Mouse (Mus musculus) adrenal gland, adult 18-20 months (tissue): Measurements from ENCODE around the gene Smim11. TPM values are rescaled to one million over a fixed set of nuclear protein-coding genes. Genes with fewer than 3 reads are reported as not detected.

Experiments used
- DNase-seq, 2 experiments: peaks; one replicate each; pipeline ENCODE4 v3.0.0; 2021 to 2022; ENCODE audit warnings: low spot score in 2 of 2
- total RNA-seq, 2 experiments: library from RNA; stranded (reverse); gene quantifications; 1 replicate in 1 of 2; 2 replicates in 1 of 2; pipeline ENCODE4 v1.2.3; 2021

Smim11 gene
- total RNA-seq, 2 experiments from 2014 or later, result 61.5 TPM

DNA sequence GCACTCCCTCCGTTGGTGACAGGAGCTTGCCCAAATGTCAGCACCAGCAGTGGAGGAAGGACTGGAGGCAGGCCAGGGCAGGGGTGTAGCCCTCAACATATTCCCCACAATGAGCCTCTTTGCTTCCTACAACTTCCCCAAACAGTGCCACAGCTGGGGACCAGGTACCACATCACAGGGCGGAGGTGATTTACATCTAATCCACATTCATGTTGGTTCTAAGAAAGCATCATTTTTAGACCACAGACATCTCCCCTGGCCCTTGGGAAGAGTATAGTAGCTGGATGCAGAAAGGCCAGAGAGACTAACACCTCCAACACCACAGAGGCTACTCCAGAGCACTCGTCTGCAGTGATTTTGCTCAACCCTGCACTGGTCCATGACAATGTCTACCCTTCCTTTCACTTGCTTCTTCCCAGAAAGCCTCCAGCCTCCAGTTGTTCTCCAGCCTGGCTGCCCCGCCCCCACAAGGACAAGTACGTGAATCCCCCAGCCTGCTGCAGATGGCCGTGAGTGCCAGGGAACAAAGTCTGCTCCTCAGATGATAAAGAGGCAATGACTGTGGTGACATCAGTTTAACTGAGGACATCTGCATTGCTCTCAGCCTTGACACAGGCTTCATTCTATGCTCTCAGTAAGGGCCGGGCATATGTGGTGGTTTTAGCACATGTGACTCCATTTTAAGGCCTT, 15.1 kb downstream of the Smim11 start:
- DNase-seq, result no peak

DNA sequence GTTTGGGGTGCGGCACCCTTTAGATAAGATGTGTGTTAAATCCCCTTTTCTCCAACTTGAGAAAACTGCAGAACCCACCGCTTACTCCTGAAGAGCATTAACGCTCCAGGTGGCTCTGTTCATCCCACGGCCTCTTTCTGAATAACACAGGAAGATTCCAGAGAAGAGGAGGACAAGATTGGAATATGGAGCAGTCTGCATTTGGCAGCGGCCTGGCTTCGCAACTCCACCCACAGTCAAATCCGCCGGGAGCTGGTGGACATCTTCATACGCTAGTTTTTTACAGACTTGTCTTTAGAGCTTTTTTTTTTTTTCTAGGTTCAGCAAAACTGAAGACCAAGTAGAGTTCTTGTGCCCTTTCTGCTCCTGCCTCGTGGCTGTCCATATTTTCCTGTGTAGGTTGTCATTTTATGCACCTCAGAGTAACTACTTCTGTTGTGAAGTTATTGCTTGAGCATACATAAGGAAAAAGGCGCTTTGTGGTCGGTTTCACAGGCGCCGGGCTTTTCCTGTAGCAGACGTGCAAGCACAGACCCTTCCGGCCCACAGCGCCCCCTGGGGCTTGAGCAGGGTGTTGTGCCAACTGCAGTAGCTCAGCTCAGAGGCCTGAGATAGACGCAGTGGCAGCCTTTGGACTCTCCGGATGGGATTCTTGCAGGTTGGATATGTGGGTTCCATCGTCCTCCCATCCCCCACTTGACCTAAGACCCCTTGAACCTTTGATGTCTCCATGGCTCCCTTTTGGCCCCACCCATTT, 18.4 kb downstream of the Smim11 start:
- peak in 1 of 2 experiments; percentile 57 for DNase-seq

DNA sequence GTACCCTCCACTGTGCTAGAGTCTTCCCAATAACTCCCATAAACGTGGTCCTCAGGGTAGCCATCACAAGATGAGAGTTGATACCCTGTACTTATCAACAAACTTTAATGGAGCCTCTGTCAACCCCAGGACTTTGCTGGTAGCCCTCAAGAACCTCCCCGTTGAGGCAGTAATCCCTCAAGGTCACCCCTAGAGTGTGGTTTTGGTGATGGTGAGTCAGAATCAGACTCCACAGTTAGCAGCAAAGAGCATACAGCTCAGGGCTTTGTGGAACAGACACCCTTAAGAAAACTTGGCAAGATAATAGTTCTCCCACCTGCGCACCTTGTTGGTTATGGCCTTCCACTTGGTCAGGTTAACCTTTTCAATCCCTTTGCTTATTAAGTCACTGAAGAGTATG, 19.3 kb downstream of the Smim11 start:
- no peak for DNase-seq

DNA sequence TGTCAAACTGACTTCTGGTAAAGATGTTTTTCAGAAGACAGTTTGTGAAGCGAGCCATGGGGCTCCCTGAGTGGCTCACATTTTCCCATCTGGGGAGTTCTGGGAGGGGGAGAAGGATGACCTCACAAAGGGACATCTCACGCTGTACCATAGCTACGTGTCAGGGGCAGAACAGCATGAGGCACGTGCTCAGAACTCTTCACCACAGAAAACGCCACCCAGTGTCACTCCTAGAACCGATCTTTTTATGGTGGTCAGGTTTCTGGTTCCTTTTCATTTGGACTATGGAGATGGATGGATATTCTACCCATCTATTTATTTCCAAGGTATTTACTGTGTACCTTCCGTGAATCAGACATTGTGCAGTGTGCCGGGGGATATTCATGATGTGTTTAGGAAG, 20.3 kb downstream of the Smim11 start, which contains the start of gene Fam243:
Gene Fam243, minus strand, starts transcription at position 101 of the 400 bp plus-strand sequence.
- DNase-seq, result no peak

DNA sequence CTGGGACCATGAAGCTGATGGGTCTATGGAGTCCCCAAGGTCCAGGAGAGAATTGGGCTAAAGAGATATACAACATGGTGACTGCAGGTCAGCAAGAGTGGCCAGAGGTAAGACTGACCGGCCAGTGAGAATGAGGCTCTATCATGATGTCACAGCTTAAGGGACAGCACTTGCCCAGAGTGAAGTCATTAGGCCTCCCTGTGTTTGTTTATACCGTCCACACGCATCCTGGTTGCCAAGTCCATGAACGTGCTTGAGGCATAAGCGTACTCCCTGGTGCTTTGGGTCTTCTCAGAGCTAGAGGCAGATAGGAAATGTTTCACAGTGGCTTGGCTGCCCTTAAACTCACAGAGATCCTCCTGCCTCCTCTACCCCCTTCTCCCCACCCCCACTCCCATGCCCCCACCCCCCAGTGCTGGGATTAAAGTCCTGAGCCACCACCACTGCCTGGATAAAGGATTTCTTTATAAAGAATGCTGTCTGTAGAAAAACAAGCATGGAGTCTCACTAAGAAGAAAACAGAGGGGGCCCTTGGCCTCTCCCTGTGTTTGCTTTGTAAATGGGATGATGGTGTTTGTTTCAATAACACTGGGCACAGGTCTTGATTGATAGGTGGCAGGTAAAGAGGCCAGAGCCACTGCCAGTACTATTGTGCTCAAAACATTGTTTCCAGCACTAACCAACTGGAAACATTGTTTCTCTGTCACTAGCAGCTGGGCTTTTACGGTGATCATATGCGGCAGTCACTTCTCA, 23.4 kb downstream of the Smim11 start:
- DNase-seq, result no peak

DNA sequence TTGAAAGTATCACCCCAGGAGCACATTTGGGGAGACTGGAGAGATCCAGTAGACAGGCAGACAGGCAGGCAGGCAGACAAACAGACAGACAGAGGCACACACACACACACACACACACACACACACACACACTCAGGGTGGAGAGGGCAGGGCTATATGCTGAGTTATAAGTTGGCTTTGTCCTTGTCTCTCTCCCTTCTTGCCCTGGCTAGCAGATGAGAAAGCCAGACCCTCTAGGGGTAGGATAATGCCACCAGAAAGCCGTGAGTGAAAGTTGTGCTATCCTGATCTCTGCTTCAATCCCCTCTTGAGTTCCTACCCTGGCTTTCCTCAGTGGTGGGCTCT, 23.9 kb downstream of the Smim11 start:
- no peak for DNase-seq

DNA sequence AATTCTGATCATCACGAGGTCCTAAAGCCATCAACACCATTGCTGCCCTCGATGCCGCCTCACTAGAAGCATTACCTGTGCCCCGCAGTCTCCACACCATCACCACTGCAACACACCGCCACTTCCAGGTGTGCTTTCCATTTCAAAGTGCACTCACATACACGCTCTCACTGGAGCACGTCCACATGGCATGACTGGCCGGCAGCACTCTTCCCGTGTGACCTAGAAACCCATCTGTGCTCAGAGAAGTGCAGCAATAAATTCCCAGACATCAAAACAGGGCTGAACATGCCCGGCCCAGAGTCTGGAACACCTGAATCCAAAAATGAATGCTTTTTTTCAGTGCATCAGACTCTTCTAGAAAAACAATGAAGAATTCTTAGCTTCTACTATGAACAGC, 26.8 kb downstream of the Smim11 start:
- DNase-seq, result no peak

DNA sequence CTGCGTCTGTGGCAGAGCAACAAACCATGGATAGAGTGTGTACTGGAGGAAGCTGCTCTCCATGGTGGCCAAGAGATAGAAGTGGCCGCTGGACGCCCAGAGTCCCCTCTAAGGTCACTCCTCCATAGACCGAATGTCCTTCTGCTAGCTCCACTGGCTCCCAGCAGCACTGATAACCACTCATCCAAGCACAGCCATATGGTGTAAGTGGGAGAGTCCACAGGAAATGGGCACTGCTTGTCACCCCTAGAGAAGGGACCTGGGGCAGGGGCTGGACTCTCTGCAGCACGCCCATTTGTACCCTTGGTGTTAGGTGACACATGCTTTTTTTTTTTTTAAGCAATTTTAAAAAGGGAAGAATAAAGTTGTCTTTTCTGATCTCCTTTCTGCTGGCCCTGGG, 29.9 kb downstream of the Smim11 start:
- DNase-seq, result no peak

DNA sequence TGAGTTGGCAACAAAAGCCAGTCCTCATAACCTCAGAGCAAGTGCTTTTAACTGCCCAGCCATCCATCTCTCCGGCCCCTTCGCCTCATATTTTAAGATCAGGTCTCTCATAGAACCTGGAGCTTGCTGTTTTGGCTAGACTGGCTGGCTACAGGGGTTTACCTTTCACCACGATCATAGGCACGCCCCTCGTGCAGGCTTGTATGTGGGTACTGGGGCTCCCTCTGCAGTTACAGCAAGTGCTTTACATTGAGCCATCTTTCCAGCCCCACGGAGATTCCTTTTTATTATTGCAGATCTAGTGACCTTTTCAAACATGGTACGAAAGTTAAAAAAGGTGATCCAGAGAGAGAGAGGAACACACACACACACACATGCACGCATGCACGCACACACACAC, 33.5 kb downstream of the Smim11 start:
- DNase-seq, result no peak

DNA sequence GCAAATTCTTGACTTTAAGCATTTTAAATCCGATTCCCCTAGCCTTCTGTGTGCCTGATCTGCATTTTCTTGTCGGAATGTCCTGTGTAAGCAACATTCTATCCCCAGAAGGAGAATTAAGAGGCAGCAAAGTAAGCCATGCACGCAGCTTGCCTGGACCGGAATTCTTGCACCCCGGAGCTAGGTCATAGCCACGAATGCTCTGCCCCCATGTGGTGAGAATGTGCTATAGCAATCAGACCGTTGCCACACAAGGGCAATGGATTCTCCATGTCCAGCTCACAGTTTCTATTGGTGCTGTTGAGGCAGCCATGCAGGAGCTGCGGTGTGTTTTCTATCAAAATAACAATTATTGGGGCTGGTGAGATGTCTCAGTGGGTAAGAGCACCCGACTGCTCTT, 35.2 kb downstream of the Smim11 start:
- peak; percentile 68 to 72 for DNase-seq

DNA sequence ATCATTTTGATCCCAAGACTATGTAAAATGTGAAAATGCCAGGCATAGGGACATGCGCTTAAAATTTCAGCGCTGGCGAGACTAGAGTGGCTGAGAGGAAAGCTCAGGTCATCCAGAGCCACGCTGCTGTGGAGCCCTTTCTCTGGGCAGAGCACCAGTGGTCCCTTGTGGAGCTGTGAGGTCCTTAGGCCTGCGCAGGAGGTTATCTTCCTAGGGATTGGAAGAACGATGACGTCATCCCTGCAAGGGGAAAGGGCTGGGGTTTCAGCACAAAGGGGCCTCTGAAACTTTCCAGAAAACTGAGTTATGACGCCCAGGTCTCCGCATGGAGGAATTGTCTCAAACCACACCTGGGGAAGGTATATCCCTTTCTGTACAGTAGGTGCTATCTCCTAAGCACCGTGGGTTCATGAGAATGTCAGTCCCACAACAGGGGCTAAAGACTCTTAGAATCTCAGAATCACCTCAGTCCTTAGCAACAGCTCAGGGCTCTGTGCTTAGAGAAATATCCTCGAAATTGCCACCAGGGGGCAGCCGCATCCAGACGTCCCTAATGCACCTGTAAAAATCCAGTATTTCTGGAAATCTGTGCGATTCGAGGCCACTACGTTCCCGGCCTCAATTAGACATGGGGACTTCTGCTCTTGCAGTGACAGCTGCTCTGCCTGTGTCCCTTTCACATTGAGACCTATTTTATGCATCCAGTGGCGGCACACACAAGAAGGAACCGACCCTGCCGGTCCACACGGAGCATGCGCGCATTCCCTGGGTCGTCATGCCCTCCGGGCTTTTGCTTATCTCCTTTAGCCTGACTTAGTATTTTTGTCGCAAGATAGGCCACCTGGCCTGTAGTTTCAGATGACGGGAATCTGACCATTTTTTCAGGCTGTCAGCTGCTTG, 39.8 kb downstream of the Smim11 start:
- DNase-seq, result peak; percentile 57 to 69

DNA sequence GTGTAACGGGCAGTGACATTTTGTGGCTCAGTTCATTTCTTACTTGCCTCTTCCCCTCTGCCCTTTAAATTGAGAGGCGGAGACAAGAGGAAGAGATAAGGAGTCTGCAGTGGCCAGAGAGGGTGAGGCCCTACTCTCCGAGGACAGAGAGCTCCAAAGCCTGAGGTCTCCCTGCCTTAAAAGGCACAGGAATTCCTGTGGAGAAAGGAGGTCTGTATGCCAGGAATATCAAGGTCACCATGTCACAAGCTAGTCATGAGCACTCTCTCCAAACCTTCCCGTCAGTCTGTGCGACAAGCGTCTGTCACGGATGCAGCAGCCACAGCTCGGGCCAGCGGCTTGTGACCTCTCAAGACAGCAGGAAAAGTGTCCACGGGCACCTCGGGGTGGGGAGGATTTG, 44.1 kb downstream of the Smim11 start:
- DNase-seq, result peak; percentile 32 to 40

DNA sequence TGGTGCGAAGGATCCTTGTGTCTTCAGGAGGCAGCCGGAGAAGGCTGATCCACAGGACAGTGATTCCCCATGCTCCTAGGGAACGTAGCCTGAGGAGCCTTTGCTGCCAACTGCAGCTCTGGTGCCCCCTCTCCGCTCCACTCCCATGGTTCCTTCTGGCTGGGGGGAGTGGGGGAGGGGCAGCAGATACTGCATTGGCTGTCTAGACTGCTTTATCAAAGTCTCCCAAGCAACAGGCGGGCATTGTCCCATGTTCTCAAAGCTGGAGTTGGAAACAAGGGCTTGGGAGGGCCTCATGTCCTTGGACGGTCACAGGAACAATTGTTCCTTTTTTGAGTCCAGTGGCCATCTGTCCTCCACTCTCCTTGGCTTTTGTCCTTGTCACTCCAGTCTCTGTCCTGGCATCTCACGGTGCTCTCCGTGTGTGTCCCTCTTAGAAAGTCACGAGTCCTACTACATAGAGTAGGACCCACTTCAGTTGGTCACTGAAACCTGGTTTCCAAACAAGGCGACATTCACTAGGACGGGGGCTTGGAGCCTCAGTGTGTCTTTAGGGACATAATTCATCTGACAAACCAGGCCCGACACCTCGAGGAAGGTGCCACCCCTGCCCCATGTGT, 45.3 kb downstream of the Smim11 start:
- peak in 1 of 2 experiments; percentile 11 for DNase-seq

DNA sequence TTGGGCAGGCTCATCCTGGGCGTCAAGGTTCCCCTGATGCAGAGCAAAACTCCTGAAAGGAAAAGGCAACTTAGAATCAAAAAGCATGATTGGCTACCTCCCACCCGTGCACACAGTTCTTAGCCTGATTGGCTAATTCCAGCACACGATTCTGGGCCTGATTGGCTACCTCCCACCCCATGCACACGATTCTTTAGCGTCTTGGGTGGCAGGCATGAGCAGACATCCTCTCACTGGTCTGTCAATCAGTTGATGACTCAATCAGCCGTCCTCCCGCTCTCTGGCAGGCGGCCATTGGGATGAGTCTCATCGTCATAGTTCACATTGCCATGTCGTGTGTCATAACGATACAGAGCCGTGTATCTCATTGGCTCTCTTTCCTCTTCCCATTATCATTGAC, 47.9 kb downstream of the Smim11 start:
- DNase-seq, result peak; percentile 70 to 73

DNA sequence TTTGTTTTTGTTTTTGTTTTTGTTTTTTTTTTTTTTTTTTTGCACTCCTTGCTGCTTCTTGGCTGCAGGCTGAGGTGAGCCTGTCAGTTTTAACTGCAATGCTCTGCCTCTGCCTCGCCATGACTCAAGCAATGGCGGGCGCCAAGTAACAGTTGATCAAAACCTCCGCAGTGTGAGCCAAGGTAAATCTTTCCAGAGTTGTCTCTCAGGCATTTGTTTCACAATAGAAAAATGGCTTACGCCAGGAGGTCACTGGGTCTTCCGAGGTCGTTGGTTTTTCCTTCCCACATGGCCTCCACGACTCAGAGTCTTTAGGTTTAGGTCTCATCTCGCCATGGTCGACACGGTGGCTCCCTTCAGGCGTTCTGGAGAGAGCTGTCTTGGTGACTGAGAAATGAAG, 52.2 kb downstream of the Smim11 start:
- DNase-seq, result no peak

DNA sequence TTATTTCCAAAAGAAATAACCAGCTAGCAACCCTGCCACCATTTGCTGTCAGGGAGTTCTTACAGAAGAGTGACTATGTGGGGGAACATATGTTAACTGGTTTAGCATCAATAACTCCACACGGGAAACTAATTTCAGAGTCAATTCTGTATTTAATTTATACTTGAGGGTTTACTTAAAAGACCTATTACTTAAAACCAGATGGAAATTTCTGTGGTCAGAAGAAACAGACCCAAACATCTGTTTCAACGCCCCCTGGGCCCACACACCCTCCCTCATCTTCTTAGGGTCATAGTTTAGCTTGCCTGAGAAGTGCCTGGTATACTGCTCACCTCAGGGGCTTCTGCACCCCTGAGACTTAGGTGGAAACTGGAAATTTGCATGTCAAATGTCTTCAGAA, 52.8 kb downstream of the Smim11 start:
- no peak for DNase-seq

DNA sequence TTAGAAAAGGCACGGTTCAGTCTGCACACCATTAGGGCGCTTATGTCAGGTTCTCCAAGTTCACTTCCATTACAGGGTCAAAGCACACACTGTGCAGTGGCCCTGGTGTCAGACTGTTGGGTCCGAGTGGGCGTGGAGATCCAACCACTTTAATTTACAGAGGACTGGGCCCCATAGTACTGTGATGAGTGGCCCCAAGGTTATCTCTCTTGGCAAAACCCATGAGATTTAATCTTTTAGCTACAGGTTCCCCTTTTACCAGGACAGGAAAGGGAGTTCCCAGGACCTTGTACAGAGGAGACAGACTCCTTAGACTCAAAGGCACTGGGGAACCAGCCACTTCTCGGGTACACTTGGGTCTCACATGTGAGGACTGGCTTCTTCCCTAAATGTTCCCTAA, 54.3 kb downstream of the Smim11 start:
- DNase-seq, result no peak

DNA sequence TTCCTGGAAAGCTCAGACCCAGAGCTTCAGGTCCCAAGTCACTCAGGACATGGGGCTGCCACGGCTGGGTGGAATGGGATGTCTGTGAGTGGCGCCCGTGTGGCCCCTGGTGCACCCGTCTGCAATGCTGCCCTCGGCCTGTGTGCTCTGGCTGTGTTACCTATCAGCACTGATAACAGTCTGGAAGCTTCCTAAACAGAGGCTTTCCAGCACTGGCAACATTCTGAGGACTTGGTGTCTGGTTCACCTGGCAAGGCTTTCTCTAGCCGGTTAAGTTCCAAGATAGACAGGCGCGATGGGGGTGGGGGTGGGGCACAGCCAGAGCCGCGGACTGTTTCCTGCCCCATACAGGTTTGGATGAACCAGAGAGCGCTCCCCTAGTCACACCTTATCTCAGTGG, 54.9 kb downstream of the Smim11 start:
- DNase-seq, result no peak

DNA sequence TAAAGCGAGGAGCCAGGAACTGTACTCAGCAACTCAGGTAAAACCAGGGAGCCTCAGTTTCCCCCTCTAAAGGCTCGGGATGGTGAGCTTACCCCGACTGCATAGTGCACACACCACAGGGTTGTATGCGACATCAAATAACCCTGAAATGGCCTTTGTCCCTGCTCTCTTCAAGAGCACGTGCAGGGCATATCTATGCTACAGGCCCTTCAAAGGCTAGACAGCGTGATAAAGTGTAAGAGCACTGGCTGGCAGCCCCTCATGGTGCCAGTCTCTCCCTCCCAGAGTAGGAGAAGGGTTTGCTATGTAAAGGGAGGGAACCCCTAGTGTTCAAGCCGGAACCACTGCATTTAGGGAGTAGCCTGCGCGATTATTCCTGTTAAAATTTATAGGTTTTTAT, 55.9 kb downstream of the Smim11 start:
- no peak for DNase-seq

DNA sequence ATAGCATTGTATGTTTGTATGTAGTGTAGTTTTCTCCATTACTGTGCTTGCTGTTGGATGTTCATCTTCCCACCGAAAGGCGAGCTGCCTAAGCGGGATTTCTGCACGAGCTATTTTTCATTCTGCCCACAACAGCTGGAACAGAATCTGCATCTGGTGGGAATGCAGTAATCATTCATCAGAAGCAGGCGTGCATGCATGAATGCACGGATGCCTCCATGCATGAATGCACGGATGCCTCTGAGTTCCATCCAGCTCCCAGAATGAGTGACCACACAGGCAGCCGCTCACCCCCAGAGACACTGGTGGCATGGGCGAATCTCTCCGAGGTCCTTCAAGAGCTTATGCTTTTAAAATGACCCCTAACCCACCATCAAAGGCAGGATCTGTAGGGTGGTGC, 56.5 kb downstream of the Smim11 start:
- no peak for DNase-seq

DNA sequence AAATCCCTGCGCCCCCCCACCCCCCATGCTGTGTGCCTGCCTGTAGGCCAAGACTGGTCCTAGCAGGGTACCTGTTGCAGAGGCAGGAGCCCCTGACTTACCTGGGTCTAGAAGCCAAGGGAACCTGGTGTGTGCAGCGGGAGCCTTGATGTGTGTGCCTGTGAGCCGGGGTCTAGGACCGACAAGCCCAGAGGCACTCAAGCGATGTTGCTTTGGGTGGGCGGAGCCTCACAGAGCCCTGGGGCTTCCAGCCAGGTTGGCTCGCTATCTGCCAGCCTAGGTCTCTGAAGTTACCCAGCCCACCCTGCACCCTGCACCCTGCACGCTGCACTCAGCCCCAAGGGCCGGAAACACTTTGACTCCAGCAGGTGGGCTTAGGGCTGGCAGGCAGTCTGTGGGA, 57.6 kb downstream of the Smim11 start:
- no peak for DNase-seq
